Mouse (Mus musculus) small intestine, adult 2 months (tissue): ENCODE measurements around the gene Ugt2a3. TPM values are rescaled to one million over a fixed set of nuclear protein-coding genes. Genes with fewer than 3 reads are reported as not detected.
"Not testable (repeated sequence)": the region's sequence is repeated elsewhere in the genome, so short reads cannot be mapped to it uniquely, and the experiment has no call there.

Source experiments
- H3K27ac ChIP-seq: fragments of 200-500 bp; 2 replicates; pipeline ENCODE4 v1.5.1; 2012; ENCODE audit warnings: low read depth, low read length, control low read depth, inconsistent platforms; ENCODE audit not compliant: insufficient read depth
- H3K27me3 ChIP-seq: fragments of 200-500 bp; 2 replicates; pipeline ENCODE4 v1.6.1; 2012; ENCODE audit warnings: mild to moderate bottlenecking, moderate library complexity, low read length, inconsistent platforms; ENCODE audit not compliant: control insufficient read depth, insufficient read depth
- H3K36me3 ChIP-seq: fragments of 200-500 bp; 2 replicates; pipeline ENCODE4 v1.6.1; 2012; ENCODE audit warnings: mild to moderate bottlenecking, low read length, control low read depth, inconsistent platforms; ENCODE audit not compliant: control insufficient read depth, insufficient read depth
- H3K4me1 ChIP-seq: fragments of 200-500 bp; 2 replicates; pipeline ENCODE4 v1.6.1; 2012; ENCODE audit warnings: low read length, inconsistent platforms, mixed read lengths; ENCODE audit not compliant: control insufficient read depth, insufficient read depth, insufficient read length
- H3K4me3 ChIP-seq: fragments of 200-500 bp; 2 replicates; pipeline ENCODE4 v1.5.1; 2012; ENCODE audit warnings: low read depth, mild to moderate bottlenecking, control low read depth, inconsistent platforms, low read length, moderate library complexity
- CTCF ChIP-seq: fragments of 200-500 bp; IDR thresholded peaks from 2 replicates; pipeline ENCODE4 v1.5.1; 2012; ENCODE audit warnings: low read depth, mild to moderate bottlenecking, control low read depth, inconsistent platforms, low read length, moderate library complexity, mixed read lengths; ENCODE audit not compliant: insufficient replicate concordance, insufficient read length; ENCODE audit errors: extremely low read depth
- POLR2A ChIP-seq: fragments of 200-500 bp; IDR thresholded peaks from 2 replicates; pipeline ENCODE4 v1.6.1; 2012; ENCODE audit warnings: low read depth, mild to moderate bottlenecking, control low read depth, inconsistent platforms, low read length, moderate library complexity
- WGBS: fragments of 180-500 bp; shearing (Covaris S2); methylation state at CpG from one replicate; pipeline ENCODE4 v1.1.7; 2018; 5-methylcytosine and 5-hydroxymethylcytosine counted together
- polyA plus RNA-seq: library from polyadenylated mRNA; depleted of rRNA; stranded (reverse); fragments of >200 nt; gene quantifications from 2 replicates; pipeline ENCODE4 v1.2.3, GENCODE M21; 2012; rRNA removed

The Ugt2a3 gene
- polyA plus RNA-seq, 1 experiment: 11.6 TPM

- Histone ChIP-seq H3K27ac (peak overlapping the region; percentile 41; the same call in 1 of the 2 replicates), H3K4me3 (no peak overlapping the region), H3K36me3 (no peaks in the 10 kb centered on the region), H3K27me3 (no peaks in the 10 kb centered on the region), H3K4me1 (peaks cover 6% of the 10 kb centered on the region; the same call in 1 of the 2 replicates)
- WGBS: 83% methylated on average over 5 of the region's 5 CpGs
- TF ChIP-seq CTCF (no peak), POLR2A (no peak)
These were observed 3.5 kb upstream of the Ugt2a3 start for GRCm38 (mm10) chr5:87340461-87340860.

- H3K36me3 ChIP-seq: no peaks in the 10 kb centered on the region; the same call in 1 of the 2 replicates
- no peaks in the 10 kb centered on the region for H3K27me3 ChIP-seq
- H3K4me3 ChIP-seq: no peak overlapping the region
- WGBS: 29% methylated on average over 1 of the region's 1 CpGs
- H3K27ac ChIP-seq: no peak overlapping the region
- TF ChIP-seq POLR2A: no peak
- TF ChIP-seq CTCF: no peak
- H3K4me1 ChIP-seq: peaks cover 3% of the 10 kb centered on the region; the same call in 1 of the 2 replicates
These were observed 1.8 kb downstream of the Ugt2a3 start for GRCm38 (mm10) chr5:87335199-87335598.

- TF ChIP-seq POLR2A: no peak
- no peak for TF ChIP-seq CTCF
- WGBS: 53% methylated on average over 3 of the region's 3 CpGs
These were observed 3.4 kb downstream of the Ugt2a3 start for GRCm38 (mm10) chr5:87333584-87333983.

GRCm38 (mm10) chr5:87311392-87311791 lies 25.6 kb downstream of the Ugt2a3 start:
- H3K27ac ChIP-seq: no peak overlapping the region

More at GRCm38 (mm10) chr5:87333584-87333983, 3.4 kb downstream of the Ugt2a3 start:
- Histone ChIP-seq H3K36me3 (peaks cover 4% of the 10 kb centered on the region), H3K4me3 (no peak overlapping the region), H3K27ac (no peak overlapping the region), H3K27me3 (no peaks in the 10 kb centered on the region), H3K4me1 (no peaks in the 10 kb centered on the region)

GRCm38 (mm10) chr5:87286180-87286579 lies 50.8 kb downstream of the Ugt2a3 start:
- H3K4me1 ChIP-seq, H3K36me3 ChIP-seq, H3K4me3 ChIP-seq, H3K27ac ChIP-seq, H3K27me3 ChIP-seq: not testable (repeated sequence)
- 27% methylated on average over 4 of the region's 4 CpGs for WGBS

More at GRCm38 (mm10) chr5:87311392-87311791, 25.6 kb downstream of the Ugt2a3 start:
- 93% methylated on average over 12 of the region's 12 CpGs for WGBS
- no peak overlapping the region for H3K4me3 ChIP-seq
- no peaks in the 10 kb centered on the region for H3K4me1 ChIP-seq
- H3K36me3 ChIP-seq: no peaks in the 10 kb centered on the region
- H3K27me3 ChIP-seq: no peaks in the 10 kb centered on the region
- TF ChIP-seq POLR2A (no peak), CTCF (no peak)

- not testable (repeated sequence) for H3K36me3 ChIP-seq, H3K4me1 ChIP-seq, H3K27ac ChIP-seq, H3K27me3 ChIP-seq, H3K4me3 ChIP-seq
- 82% methylated on average over 4 of the region's 4 CpGs for WGBS
These were observed 61.0 kb downstream of the Ugt2a3 start for GRCm38 (mm10) chr5:87275986-87276385.

- WGBS: 73% methylated on average over 6 of the region's 6 CpGs
- Histone ChIP-seq H3K4me3 (no peak overlapping the region), H3K36me3 (no peaks in the 10 kb centered on the region), H3K27me3 (no peaks in the 10 kb centered on the region), H3K4me1 (no peaks in the 10 kb centered on the region), H3K27ac (no peak overlapping the region)
- TF ChIP-seq POLR2A: no peak
- no peak for TF ChIP-seq CTCF
These were observed 61.4 kb downstream of the Ugt2a3 start for GRCm38 (mm10) chr5:87275581-87275980.

Other genes with a start within 250 kb of the Ugt2a3 start
- gene Ugt2b36, start 244.6 kb downstream of the Ugt2a3 start, polyA plus RNA-seq: 0.85 and 1.2 TPM in 2 replicates
- 1.4 and 3.9 TPM in 2 replicates for gene Ugt2b5, start 196.9 kb downstream of the Ugt2a3 start, polyA plus RNA-seq
- not detected in 2 replicates for gene Ugt2b37, start 82.4 kb downstream of the Ugt2a3 start, polyA plus RNA-seq
- 0.90 TPM in 1 of 2 replicates, not detected in the other for gene Ugt2b38, start 87.0 kb upstream of the Ugt2a3 start, polyA plus RNA-seq
- gene Ugt2a2, start 145.1 kb upstream of the Ugt2a3 start, polyA plus RNA-seq: not detected in 2 replicates
- not detected in 2 replicates for gene Gm43638, start 149.6 kb upstream of the Ugt2a3 start, polyA plus RNA-seq
- not detected in 2 replicates for gene Ugt2a1, start 153.7 kb upstream of the Ugt2a3 start, polyA plus RNA-seq
- gene Sult1b1, start 201.0 kb upstream of the Ugt2a3 start, polyA plus RNA-seq: 3.5 and 7.8 TPM in 2 replicates
- 0.67 and 1.6 TPM in 2 replicates for gene Sult1d1, start 231.8 kb upstream of the Ugt2a3 start, polyA plus RNA-seq